ENCODE assay signal across 23 mouse cellular contexts in the genomic region with DNA sequence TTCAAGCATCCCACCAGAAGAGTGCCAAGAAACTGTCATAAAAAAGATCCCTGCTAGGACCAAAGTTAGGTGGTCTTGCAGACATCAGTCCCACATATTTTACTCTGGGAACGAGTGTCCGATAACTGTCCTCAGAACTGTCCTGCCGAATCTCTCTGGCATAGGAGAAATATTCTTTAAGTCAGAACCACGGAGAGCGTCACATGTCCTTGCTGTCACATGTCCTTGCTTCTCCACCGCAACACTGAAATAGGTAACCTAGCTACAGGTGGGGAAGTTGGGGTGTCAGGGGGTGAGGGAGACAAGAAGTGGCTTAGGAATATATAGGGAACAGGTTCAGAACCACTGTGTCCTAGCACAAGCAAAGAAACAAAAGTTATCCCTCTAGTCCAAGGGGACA.
DNase-seq lines count a peak whose midpoint lies in the region; ATAC-seq lines count a peak whose summit lies in the region.
"Had no signal": no experiment of that assay in that cellular context is flagged by ENCODE, and none has a peak within 500 bp of the region (broad histone marks: within the 10 kb centered on the region; RNA-seq: fewer than 3 reads in every experiment).

No protein-coding gene starts in this region.

- no peak overlapping the region for H3K4me2 ChIP-seq in embryonic facial prominence, embryonic 11.5 days (ENCODE audit: low read depth, low read length)
- no peak overlapping the region for H3K4me2 ChIP-seq in embryonic facial prominence, embryonic 14.5 days (ENCODE audit: low read depth, low read length)
- H3K4me2 ChIP-seq in forebrain, embryonic 13.5 days, result no peak overlapping the region
- H3K4me2 ChIP-seq: embryonic facial prominence, embryonic 12.5 days; forebrain, embryonic 12.5 days; heart, embryonic 11.5 days; heart, embryonic 15.5 days; hindbrain, embryonic 14.5 days; intestine, embryonic 15.5 days had no signal

- ATAC-seq in embryonic facial prominence, embryonic 11.5 days (replicated peaks; ENCODE audit: insufficient number of reproducible peaks, low FRiP score, low TSS enrichment, low read depth), result no peak
- no peak for ATAC-seq in embryonic facial prominence, embryonic 14.5 days (ENCODE audit: low read depth)
- no peak for ATAC-seq in forebrain, embryonic 13.5 days
- ATAC-seq: activated CD4-positive, CD25-positive, alpha-beta regulatory T cell, adult 4 months; forebrain, postnatal 0 days; intestine, embryonic 15.5 days had no signal

- H3K9me3 ChIP-seq in embryonic facial prominence, embryonic 11.5 days (replicated peaks; ENCODE audit: control insufficient read depth, low read length), result no peaks in the 10 kb centered on the region
- no peaks in the 10 kb centered on the region for H3K9me3 ChIP-seq in embryonic facial prominence, embryonic 10.5 days
- no peaks in the 10 kb centered on the region for H3K9me3 ChIP-seq in embryonic facial prominence, embryonic 14.5 days (ENCODE audit: control insufficient read depth, low read length)
- H3K9me3 ChIP-seq in forebrain, embryonic 13.5 days (replicated peaks), result no peaks in the 10 kb centered on the region
- H3K9me3 ChIP-seq: embryonic facial prominence, embryonic 12.5 days; forebrain, embryonic 12.5 days; heart, embryonic 15.5 days; hindbrain, embryonic 10.5 days; intestine, embryonic 15.5 days had no signal

- no peak overlapping the region for H3K4me3 ChIP-seq in embryonic facial prominence, embryonic 11.5 days (ENCODE audit: low read depth, low read length)
- H3K4me3 ChIP-seq in embryonic facial prominence, embryonic 10.5 days, result no peak overlapping the region
- H3K4me3 ChIP-seq in embryonic facial prominence, embryonic 14.5 days (ENCODE audit: low read depth, low read length), result no peak overlapping the region
- H3K4me3 ChIP-seq in forebrain, embryonic 13.5 days, result no peak overlapping the region
- H3K4me3 ChIP-seq: embryonic facial prominence, embryonic 12.5 days; forebrain, embryonic 12.5 days; heart, embryonic 15.5 days; hindbrain, embryonic 10.5 days; intestine, embryonic 15.5 days had no signal

- no peaks in the 10 kb centered on the region for H3K36me3 ChIP-seq in embryonic facial prominence, embryonic 11.5 days (replicated peaks; ENCODE audit: control insufficient read depth, insufficient read depth, low read depth, low read length)
- H3K36me3 ChIP-seq in embryonic facial prominence, embryonic 10.5 days (replicated peaks), result no peaks in the 10 kb centered on the region
- H3K36me3 ChIP-seq in embryonic facial prominence, embryonic 14.5 days (ENCODE audit: control insufficient read depth, insufficient read depth, low read length), result no peaks in the 10 kb centered on the region
- H3K36me3 ChIP-seq in forebrain, embryonic 13.5 days (ENCODE audit: poor library complexity, severe bottlenecking), result no peaks in the 10 kb centered on the region
- H3K36me3 ChIP-seq: embryonic facial prominence, embryonic 12.5 days; forebrain, embryonic 12.5 days; heart, embryonic 15.5 days; hindbrain, embryonic 10.5 days; intestine, embryonic 15.5 days had no signal

- no peak overlapping the region for H3K9ac ChIP-seq in embryonic facial prominence, embryonic 11.5 days (replicated peaks; ENCODE audit: low read length)
- no peak overlapping the region for H3K9ac ChIP-seq in embryonic facial prominence, embryonic 14.5 days (ENCODE audit: low read depth, low read length)
- no peak overlapping the region for H3K9ac ChIP-seq in forebrain, embryonic 13.5 days
- H3K9ac ChIP-seq: embryonic facial prominence, embryonic 12.5 days; forebrain, embryonic 12.5 days; forebrain, postnatal 0 days; heart, embryonic 15.5 days; hindbrain, embryonic 14.5 days; intestine, embryonic 15.5 days had no signal

- peak; percentile 42 for DNase-seq in embryonic facial prominence, embryonic 11.5 days (ENCODE audit: low spot score)
- DNase-seq in embryonic facial prominence, embryonic 10.5 days (ENCODE audit: low spot score), result no peak
- peak; percentile 16 for DNase-seq in 3T3-L1 (ENCODE audit: low read depth, low spot score)
- peak; percentile 13 for DNase-seq in R1 (ENCODE audit: low read depth, low spot score)
- peak; percentile 21 for DNase-seq in embryonic facial prominence, embryonic 14.5 days (ENCODE audit: low spot score)
- no peak for DNase-seq in neural tube, embryonic 10.5 days (ENCODE audit: extremely low spot score, low spot score)
- no peak for DNase-seq in cerebellum, adult 11-12 months
- DNase-seq: adrenal gland, postnatal 14 days; cerebellum, adult 2 months; cerebellum, postnatal 10 days; forebrain, postnatal 0 days; heart, adult 18-20 months; kidney, adult 18-20 months had no signal

- no peak overlapping the region for H3K27ac ChIP-seq in embryonic facial prominence, embryonic 11.5 days (replicated peaks; ENCODE audit: low read depth, low read length)
- no peak overlapping the region for H3K27ac ChIP-seq in embryonic facial prominence, embryonic 10.5 days (replicated peaks)
- H3K27ac ChIP-seq in embryonic facial prominence, embryonic 14.5 days (replicated peaks; ENCODE audit: low read depth, low read length), result no peak overlapping the region
- no peak overlapping the region for H3K27ac ChIP-seq in forebrain, embryonic 13.5 days
- H3K27ac ChIP-seq: embryonic facial prominence, embryonic 12.5 days; forebrain, embryonic 12.5 days; heart, embryonic 15.5 days; hindbrain, embryonic 10.5 days; hindbrain, embryonic 14.5 days; intestine, embryonic 15.5 days had no signal

- H3K27me3 ChIP-seq in embryonic facial prominence, embryonic 11.5 days (ENCODE audit: control insufficient read depth, insufficient read depth, low read length), result no peaks in the 10 kb centered on the region
- no peaks in the 10 kb centered on the region for H3K27me3 ChIP-seq in embryonic facial prominence, embryonic 10.5 days (replicated peaks; ENCODE audit: low read depth, poor library complexity, severe bottlenecking)
- H3K27me3 ChIP-seq in embryonic facial prominence, embryonic 14.5 days (replicated peaks; ENCODE audit: control insufficient read depth, insufficient read depth, low read length), result no peaks in the 10 kb centered on the region
- H3K27me3 ChIP-seq in forebrain, embryonic 13.5 days, result no peaks in the 10 kb centered on the region
- H3K27me3 ChIP-seq: CH12.LX; embryonic facial prominence, embryonic 12.5 days; forebrain, embryonic 12.5 days; heart, embryonic 15.5 days; intestine, embryonic 15.5 days had no signal

- H3K4me1 ChIP-seq in embryonic facial prominence, embryonic 11.5 days (ENCODE audit: control insufficient read depth, insufficient read depth, low read length), result no peaks in the 10 kb centered on the region
- H3K4me1 ChIP-seq in embryonic facial prominence, embryonic 10.5 days, result no peaks in the 10 kb centered on the region
- no peaks in the 10 kb centered on the region for H3K4me1 ChIP-seq in embryonic facial prominence, embryonic 14.5 days (ENCODE audit: control insufficient read depth, insufficient read depth, low read length)
- no peaks in the 10 kb centered on the region for H3K4me1 ChIP-seq in forebrain, embryonic 13.5 days
- H3K4me1 ChIP-seq: embryonic facial prominence, embryonic 12.5 days; forebrain, embryonic 12.5 days; heart, embryonic 15.5 days; hindbrain, embryonic 10.5 days; intestine, embryonic 15.5 days had no signal

- 74% methylated on average over 6 of the region's 6 CpGs for WGBS in embryonic facial prominence, embryonic 11.5 days
- 80% methylated on average over 6 of the region's 6 CpGs for WGBS in embryonic facial prominence, embryonic 10.5 days
- WGBS in embryonic facial prominence, embryonic 14.5 days, result 69% methylated on average over 6 of the region's 6 CpGs
- WGBS in forebrain, embryonic 13.5 days, result 81% methylated on average over 6 of the region's 6 CpGs

Comparison
In these comparisons a context has a peak if more than half of its experiments do, and no peak if none do; other contexts are left out.
1. DNase-seq: peak in embryonic facial prominence, embryonic 11.5 days (single experiment), 3T3-L1 (single experiment), R1 (single experiment) and embryonic facial prominence, embryonic 14.5 days (single experiment); none in embryonic facial prominence, embryonic 10.5 days (single experiment), neural tube, embryonic 10.5 days (single experiment) and cerebellum, adult 11-12 months (single experiment).